Comparison of ENCODE assay signal across 14 mouse cellular contexts in genomic region chr10:77266281-77266680, GRCm38 (mm10). TPM values are rescaled to one million over a fixed set of nuclear protein-coding genes. Genes with fewer than 3 reads are reported as not detected.
A peak's percentile ranks its signal among the peaks of the same experiment; 100 is the strongest.
DNase-seq lines count a peak whose midpoint lies in the region; ATAC-seq and TF ChIP-seq lines count a peak whose summit lies in the region.
"Had no signal": no experiment of that assay in that cellular context is flagged by ENCODE, and none has a peak within 500 bp of the region (broad histone marks: within the 10 kb centered on the region; RNA-seq: fewer than 3 reads in every experiment).

No protein-coding gene starts in this region.

- no peak for ATAC-seq in inflammation-experienced regulatory T-cells, adult 6 months
- ATAC-seq: activated CD4-positive, CD25-positive, alpha-beta regulatory T cell, adult 4 months; forebrain, embryonic 14.5 days had no signal

- TF ChIP-seq CTCF in bone marrow macrophage, adult 2 months (IDR thresholded peaks at IDR 0.05; ENCODE audit: low read depth, low read length) = no peak

- peak overlapping the region; percentile 84 for H3K27ac ChIP-seq in bone marrow macrophage, adult 2 months (ENCODE audit: insufficient read depth, low read depth, low read length)
- H3K27ac ChIP-seq: embryonic facial prominence, embryonic 12.5 days; layer of hippocampus, adult 2 months; neural tube, embryonic 12.5 days had no signal

- no peak overlapping the region for H3K4me3 ChIP-seq in bone marrow macrophage, adult 2 months (ENCODE audit: insufficient read depth, low read length)
- H3K4me3 ChIP-seq: embryonic facial prominence, embryonic 12.5 days; layer of hippocampus, adult 2 months; neural tube, embryonic 12.5 days had no signal

- peaks cover 42% of the 10 kb centered on the region for H3K4me1 ChIP-seq in bone marrow macrophage, adult 2 months (ENCODE audit: control insufficient read depth, insufficient read depth, low read length)
- H3K4me1 ChIP-seq: embryonic facial prominence, embryonic 12.5 days; neural tube, embryonic 12.5 days had no signal

- TF ChIP-seq POLR2A in bone marrow macrophage, adult 2 months (IDR thresholded peaks at IDR 0.05; ENCODE audit: borderline replicate concordance, low read depth, low read length) = no peak

- DNase-seq in kidney, adult 11 months = peak; percentile 23
- DNase-seq in kidney, adult 9 months = no peak
- DNase-seq in kidney, postnatal 10 days = peak; percentile 54
- peak; percentile 60 for DNase-seq in lung, postnatal 10 days
- DNase-seq in right cerebral cortex, postnatal 14 days = no peak
- no peak for DNase-seq in natural killer cell, adult 2 months (ENCODE audit: low spot score in 2 of 2)
- DNase-seq: spleen, adult 18-20 months had no signal

RNA-seq across cellular contexts. Expression of gene Pofut2, which starts 7.3 kb away (rescaled TPM):
- 43.9 and 44.5 TPM in 2 replicates for polyA plus RNA-seq in bone marrow macrophage, adult 2 months (2012; ENCODE audit: insufficient read depth, insufficient read length, missing spikeins)
- 10 to 100 TPM; 19.4 to 24.9 (median 19.8) TPM for polyA plus RNA-seq in inflammation-experienced regulatory T-cells, adult 6 months (2017; shearing (Covaris generic))

Comparison
In these comparisons a context has a peak if more than half of its experiments do, and no peak if none do; other contexts are left out.
1. DNase-seq: peak in kidney, adult 11 months (single experiment), kidney, postnatal 10 days (single experiment) and lung, postnatal 10 days (single experiment); none in kidney, adult 9 months (single experiment), right cerebral cortex, postnatal 14 days (single experiment) and natural killer cell, adult 2 months (0 of 2).